Mouse (Mus musculus) cerebellum, postnatal 10 days (tissue): Measurements from ENCODE around the gene Steap4.
A peak's percentile ranks its signal among the peaks of the same experiment; 100 is the strongest.
"Not testable (repeated sequence)": the region's sequence is repeated elsewhere in the genome, so short reads cannot be mapped to it uniquely, and the experiment has no call there.

ENCODE experiments used
- DNase-seq, 2 experiments: peaks; one replicate each; pipeline ENCODE4 v3.0.0; 2021; ENCODE audit warnings: mixed read lengths in 2 of 2

Gene Steap4

DNA sequence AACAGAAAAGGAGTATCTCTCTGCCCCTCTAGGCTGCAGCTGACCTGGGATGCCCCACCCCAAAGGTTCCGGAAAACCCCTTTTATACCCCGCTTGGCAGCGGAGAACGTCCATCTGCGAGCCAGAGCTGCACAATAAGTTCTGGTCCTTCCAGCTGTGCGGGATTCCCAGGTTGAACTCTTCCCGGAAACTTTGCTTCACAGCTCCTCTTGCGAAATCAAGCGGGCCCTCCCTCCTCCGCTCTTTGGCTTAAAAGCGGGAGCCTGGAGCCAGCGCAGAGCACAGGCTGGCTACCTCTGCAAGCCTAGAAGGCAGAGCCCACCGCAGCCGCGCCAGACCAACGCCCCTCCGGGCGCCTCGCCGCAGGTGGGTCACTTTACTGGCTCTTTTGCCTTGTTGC, at the start of gene Steap4:
Gene Steap4, plus strand, starts transcription at position 282 of the 400 bp plus-strand sequence.
- peak; percentile 22 to 33 for DNase-seq

DNA sequence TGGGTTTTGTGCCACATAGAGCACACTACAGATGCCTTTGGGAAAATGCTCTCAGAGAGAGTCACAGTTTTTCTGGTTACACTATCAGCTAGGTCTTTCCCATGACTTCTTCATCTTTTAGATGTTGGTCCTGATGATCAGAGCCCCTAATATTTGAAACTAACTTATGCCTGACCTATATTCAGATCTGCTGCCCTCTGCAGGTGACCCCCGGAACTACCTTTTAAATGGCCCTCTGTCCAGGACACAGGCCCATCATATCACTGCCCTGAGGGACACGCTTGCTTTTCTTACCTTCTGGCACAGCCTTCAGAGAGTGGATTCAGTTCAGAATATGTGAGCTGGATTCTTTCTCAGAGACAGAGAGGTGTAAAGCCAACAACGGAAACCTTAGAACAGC, 48.3 kb upstream of the Steap4 start:
- peak; percentile 13 for DNase-seq

DNA sequence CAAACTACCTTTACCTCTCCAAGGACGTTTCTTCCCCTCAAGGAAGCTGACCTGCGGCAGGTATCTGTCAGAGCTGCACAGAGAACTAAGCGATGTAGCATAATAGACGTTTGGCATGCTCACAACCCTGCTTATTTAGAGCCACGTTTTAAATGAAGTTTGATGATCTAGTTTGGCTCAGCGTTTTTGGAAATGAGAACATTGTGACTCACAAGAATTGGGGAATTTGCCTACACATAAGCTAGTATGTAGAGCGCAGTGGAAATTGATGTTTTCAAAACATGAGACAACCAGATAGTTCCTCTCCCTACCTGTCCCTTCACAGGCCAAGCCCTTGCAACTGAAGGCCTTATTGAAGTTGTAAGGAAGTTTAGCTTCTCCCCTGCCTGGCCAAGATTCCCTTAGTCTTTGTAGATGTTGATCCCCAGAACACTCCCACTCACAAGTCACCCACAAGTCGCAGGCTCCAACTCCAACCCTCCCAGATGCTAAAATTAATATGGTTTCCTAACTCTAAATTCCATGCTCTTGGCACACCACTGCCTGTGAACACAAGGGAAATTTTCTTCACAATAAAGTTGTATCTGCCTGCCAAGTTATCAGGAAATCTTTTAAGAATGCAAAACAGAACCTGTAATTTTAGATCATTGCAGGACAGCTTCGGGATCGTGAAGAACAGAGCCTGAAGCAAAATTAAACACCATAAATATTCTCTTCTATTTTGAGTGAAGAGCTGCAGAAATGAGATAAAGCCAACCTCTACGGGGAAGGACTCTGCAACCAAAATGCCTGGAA, 42.6 kb upstream of the Steap4 start:
- no peak for DNase-seq

DNA sequence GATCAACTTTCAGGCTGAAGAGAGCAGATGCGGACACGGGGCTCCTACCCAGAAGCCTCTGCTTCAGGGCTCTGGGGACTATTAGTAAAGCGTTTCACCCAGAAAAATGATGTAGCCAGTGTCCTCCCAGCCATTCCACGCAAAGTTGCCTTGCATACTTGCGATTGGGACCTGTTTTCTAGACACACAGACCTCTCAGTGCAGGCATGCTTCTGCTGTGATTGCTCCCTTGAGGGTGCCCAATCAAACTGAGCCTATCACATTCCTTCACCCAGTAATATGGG, 42.0 kb upstream of the Steap4 start:
- no peak for DNase-seq

DNA sequence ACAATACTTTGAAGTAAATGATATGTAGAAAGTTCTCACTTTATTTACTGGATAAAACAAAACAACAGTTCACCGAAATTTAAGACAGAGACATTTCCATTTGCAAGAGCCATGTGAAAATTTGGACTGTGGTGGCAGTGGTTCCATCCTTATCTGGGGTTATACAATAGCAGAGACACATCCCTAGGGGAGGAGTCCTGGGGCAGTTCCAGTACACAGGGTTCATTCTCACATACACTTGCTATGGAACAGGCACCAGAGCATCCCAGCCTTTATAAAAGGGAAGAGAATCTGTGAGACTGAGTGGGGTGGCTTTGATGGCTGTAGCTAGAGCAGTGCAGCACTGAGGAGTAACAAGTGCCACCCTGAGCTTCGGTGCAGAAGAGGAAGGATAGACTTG, 40.6 kb upstream of the Steap4 start:
- DNase-seq: no peak

DNA sequence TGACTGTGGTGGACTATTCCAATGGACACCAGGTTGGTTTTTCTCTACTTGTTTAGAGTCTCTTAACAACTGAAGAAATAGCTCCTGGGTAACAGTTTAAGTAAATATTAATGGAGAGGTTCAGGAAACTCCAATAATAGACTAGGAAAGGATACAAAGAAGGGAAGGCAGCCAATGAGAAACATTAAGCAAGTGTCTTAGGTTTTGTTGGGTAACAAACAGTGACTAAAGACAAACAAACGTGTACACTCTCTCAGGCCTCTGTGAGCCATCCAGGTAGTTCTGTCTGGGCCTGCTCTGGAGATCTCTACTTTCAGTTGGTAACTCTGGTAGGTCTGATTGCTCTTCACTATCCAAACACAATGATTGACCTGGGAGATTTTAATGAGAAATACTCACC, 37.5 kb upstream of the Steap4 start:
- no peak for DNase-seq

DNA sequence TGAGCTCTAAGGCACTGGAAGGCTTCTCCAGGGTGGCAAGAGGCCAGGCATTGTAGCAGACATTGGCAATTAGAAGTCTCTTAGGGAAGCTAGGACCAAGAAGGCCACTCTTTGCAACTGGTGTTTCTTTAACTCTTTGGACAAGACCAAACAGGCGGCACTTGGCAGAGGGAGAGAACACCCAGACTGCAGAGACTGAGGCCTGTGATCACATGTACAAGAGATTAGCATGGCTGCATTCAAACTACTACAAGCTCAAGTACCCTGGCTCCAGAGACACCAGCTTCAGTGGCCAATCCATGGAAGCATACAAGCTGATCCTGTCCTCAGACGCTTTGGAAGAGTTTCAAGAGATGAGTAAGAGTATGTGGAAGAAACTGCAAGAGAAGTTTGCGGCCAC, 36.6 kb upstream of the Steap4 start:
- DNase-seq: no peak

DNA sequence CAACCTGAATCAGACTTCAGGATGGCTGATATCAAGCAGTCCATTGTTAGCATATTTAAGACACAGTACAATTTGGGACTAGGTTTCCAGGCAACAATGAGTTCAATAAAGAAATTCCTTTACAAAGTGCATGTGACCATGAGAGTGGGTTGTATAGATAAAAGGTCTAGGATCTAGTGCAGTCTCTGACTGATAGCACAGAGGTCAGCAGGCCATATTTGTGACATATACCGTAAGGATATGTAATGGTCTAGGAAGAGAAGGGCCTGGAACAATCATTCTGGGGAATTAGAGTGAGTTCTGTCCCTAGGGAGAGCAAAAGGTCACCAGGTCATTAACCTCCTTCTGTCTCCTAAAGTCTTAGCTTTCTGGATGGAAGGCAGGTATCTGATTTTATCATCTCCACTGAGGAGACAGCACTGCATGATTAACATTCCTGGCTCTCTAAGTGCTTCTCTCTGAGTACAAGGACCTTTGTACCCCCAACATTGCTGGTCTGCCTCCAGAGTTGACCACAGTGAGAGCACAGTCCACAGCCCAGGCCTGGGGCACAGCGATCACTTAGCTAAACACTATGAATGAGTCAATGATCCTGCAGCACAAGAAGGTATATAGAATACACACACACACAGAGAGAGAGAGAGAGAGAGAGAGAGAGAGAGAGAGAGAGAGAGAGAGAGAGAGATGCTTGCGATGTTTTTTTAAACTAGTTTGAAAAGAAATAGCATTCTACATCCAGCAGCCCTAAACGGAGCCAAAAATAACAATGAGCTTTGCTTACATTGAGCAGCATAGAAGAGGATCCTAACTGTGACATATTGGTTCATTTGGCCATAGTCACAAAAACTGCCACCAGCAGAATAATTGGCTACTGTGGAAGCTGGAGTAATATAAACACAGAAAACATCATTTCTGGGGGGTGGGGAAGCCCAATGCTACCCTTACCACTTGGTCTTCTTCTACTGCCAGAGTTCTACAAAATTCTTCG, 27.7 kb upstream of the Steap4 start:
- no peak for DNase-seq

DNA sequence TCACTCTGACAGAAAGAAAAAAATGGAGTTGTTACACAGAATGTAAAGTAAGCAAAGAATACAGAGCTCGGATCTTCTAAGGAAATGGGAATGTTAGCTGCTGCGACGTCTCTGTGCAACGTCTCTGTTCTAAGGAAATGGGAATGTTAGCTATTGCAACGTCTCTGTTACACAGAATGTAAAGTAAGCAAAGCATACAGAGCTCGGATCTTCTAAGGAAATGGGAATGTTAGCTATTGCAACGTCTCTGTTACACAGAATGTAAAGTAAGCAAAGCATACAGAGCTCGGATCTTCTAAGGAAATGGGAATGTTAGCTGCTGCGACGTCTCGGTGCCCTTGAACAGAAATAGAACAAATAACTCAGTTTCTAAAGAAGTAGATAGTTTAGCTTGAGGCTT, 26.8 kb upstream of the Steap4 start:
- DNase-seq: not testable (repeated sequence)

DNA sequence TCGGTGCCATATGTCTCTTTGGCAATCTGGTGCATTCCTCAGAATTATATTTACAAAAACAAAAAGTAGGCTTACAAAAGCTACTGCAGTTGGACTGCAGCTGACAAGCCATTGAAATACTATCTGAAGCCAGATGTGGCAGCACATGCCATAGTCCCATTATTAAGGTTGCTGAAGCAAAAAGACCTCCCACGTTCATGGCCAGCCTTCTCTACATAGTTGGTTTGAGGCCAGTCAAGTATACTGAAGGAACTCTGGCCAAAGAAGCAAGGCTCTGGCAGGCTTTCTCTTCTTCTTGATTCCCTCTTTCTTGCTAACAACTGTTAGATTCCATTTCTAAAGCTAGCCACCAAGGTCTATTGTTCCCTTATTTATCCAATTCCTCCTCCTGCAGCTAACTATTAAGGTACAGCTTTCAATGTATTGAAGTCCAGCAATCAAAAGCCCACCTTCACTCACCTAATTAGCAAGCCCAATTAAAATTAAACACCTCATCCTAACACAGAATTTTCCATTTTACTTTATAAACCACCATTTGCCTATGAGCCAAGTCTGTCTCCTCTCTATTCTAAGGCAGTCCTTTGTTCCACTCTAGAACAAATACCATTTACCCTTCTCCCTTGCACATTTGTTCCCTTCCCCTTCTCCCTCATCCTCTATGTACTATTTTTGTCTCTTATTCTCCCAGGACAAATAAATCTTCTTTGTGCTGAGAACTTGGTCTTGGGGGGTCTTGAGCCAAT, 26.2 kb upstream of the Steap4 start:
- DNase-seq: no peak

DNA sequence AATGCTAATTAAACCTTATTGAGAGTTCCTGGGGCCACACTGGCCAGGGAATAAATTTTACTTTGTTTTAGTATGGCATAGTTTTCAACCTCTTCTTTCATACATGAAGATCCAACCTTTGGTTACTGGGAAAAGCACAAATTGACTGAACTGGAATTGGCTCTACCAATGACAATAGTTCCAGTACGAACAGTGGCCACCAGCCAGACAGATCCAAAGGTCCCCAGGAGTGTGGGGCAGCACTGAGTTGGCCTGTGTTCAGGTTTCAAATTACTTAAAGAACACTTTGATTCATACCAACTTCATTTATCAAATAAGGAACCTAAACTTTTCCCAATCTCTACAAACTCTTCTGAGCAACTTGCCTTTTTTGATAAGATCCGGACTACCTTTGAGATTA, 5.4 kb upstream of the Steap4 start:
- DNase-seq: no peak

DNA sequence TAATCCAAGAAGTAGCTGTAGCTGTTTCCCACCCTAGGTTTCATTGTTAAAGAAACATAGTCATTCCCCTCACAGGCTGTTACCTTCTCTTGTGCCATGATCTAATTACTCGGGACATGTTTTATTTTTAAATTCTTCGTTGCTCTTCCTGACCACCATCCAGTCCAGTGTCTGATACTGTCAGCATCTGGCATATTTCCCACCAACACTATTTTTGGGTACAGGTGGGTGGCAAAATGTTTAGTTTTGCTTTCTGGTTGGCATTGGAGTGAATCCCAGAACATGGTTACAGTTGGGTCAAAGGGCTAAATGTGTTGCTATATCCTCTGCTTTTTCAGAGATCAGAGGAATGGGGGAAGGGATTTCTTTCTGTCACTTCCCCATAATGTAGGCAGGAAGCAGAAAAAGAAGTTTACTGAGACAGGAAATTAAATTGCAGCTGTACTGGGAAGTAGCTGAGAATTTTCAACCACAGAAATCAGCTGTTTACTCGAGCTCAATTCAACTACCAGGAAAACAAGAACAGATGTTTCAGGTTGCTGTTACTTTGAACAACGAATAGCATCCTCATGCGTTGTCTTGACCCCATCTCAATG, 4.8 kb upstream of the Steap4 start:
- DNase-seq: no peak

DNA sequence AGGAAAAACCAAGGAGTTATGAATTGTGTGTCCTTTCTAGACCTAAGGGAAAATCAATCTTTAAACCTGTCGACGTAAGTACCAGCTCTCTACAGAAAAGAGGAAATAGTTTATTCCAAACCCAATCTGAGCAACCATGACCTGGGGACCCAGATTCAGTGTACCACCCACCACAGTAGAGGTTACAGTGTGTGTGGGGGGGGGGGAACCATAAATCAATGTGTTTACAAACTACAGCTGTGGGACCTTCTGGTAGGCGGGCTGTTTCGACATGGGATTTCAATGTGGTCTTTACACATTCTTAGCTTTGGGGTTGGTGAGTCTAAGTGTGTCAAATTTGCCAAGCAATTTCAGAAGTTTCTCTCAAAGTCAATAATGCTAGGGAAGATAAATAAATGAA, 2.2 kb upstream of the Steap4 start:
- no peak for DNase-seq

DNA sequence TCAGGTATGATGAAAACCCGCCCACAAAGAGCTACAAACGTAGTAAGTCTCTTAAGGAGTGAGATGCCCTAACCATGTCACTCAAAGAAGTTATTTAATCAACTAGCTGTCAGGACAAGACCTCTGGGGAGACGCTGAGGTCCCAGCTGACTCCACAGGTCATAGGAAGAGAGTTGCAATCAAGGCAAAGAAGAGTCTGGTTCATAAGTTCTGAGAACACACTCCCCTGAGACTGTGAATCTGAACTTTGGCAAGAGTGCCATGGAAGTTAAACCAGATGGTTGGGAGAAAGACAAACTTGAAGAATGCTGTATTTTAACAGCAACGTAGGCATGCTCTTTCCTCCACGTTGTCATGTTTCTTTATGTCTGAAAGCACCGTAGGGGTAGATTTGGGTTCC, 971 bp upstream of the Steap4 start:
- DNase-seq: no peak

DNA sequence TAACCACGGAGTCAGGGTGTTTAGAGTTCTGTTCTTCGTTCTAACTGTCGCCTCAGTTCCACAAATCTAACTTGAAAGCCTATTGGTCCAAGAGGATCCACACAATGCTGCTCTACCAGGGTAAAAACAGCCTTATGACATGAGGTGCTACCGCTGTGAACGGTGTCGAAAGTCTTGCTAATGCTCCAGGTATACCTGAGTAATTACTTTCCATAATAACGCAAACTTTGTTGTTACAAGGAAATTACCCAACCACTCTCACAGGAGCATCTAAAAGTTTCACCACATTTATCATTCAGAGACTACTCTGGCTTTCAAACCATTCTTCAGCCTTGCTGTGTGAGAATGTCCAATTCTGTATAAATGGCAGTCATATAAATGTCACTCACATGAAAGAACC, 856 bp downstream of the Steap4 start:
- DNase-seq: no peak

DNA sequence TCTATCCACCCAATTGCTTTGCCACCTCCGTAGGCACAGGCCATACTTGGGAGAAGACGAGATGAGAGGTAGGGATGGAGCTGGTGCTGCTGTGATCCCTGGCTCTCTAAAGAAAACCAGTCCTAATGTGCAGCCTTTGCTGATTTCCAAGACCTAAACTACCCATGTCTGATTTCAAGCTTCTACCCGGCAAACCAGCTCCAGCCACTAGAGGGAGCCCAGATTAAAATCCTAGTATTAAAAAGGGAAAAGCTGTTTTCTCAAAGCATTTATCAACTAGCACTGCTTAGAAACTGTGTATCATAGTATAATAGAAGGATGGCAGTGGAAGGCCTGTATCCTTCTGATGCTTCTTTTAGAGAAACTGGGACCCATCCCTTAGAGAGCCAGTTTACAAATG, 5.0 kb downstream of the Steap4 start:
- DNase-seq: peak; percentile 73 to 77

DNA sequence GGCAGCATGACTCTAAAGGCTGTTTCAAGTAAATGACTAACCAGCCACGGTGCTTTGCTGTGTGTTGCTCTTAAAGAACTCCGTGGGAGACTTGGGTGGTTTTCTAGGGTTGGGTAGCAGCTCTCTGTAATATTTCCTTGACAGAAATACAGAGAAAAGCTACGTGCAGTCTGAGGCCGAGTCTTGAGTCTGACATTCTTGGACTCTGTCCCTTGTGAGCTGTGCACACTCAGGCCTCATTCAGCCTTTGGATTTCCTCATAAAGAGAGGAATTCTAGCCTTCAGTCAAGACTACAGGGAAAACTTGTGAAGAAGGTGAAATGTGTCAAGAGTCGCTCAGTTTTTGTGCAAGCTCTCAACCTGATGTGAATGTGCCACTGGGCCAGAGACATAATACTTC, 7.9 kb downstream of the Steap4 start:
- no peak for DNase-seq

DNA sequence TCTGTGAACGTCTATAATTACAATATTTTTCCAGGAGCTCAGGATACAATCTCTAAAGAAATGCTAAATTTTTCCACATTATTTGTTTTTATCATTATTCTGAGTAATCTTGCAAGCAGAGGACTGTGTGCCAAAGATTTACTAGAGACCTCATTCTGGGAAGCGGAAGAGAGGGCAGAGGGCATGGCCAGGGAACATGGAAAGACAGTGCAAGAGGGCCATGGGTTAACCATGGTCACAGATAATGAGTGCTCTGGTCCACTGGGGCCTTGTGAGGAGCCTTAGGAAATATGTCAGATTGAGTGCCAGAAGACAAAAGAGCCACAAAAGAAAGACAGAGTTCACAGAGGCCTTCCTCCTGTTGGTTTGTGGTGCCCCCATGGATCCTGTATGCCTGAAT, 12.0 kb downstream of the Steap4 start:
- DNase-seq: no peak

DNA sequence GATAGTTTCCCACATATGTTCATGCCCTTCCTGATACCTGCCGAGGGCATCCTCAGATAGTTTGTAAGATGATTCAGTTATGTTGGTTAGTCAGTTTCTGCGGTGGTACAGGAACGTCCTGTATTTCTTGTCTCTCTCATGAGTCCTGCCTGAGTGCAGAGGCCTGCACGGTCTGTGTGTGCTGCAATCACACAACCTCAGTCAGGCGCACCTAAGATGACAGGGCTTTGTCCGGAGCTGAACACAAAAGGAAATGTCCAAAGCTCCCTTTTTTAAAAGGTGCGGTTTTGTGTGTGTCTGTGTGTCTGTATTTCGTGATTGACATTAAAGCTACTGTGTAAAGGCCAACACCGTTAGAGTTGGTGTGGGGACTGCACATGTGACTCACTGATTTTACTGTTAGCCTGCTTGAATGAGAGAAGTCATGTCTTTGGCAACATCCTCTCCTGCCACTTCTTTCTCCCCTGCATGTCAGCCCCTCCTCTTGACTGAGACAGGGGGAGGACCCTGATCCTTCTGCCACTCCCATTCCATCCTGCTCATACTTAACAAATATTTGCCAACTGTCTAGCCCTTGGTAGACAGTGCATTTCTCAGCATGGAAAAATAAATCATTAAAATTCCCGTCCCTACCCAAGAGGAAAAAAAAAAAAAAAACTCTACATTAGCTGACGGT, 14.4 kb downstream of the Steap4 start:
- DNase-seq: no peak

DNA sequence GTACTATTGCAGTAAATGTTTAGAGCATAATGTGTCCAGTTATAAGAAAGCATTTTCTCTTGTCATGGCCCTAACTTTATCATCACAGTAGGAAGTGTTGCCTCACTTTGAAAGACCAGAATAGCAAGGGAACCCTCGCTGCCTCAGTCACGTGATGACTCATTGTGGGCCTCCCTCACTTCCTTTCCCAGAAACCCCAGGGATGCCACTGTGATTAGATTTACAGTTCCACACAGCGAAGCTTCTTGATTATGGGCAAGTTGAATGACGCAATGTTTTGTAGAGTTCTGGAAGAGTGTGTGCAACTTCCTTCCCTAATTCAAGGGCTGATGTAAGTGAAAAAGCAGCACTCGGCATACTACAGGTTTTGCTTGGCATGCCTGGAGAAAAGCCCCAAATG, 20.3 kb downstream of the Steap4 start:
- DNase-seq: no peak

DNA sequence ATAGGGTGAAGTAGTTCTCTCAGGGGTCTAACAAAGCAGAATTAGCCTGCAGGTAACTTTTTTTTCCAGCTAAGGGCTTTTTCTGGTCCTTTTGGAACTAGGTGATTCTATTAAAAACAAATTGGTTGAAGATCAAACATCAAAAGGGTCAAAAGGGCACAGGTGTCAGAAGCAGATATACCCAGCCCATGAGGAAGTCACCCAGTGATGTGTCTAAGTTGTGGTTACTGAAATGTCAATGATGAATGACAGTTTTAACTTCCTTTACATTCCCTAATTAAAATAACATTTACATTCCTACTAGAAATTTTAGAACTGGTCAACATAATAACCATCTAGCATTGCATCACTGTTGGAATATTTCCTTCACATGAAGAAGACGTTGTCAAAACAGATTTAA, 27.7 kb downstream of the Steap4 start:
- no peak for DNase-seq

DNA sequence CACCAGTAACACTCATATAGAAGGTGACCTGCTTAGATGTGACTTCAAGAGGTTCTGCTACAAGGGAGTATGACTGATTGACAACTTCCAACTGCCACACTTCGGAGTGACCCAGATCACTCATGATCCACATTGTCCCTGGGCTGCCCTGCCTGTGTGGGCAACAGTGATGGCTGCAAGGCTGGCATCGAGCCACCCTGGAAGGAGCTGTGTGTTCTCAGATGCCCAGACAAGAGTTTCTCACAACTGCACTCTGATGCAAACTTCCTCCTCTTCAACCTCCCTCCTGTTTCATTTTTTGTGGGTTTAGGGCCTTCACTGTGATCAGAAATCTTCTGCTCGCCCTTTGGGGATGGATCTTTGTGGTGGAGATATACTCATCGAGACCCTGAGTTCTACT, 28.2 kb downstream of the Steap4 start:
- DNase-seq: peak; percentile 10 to 29

DNA sequence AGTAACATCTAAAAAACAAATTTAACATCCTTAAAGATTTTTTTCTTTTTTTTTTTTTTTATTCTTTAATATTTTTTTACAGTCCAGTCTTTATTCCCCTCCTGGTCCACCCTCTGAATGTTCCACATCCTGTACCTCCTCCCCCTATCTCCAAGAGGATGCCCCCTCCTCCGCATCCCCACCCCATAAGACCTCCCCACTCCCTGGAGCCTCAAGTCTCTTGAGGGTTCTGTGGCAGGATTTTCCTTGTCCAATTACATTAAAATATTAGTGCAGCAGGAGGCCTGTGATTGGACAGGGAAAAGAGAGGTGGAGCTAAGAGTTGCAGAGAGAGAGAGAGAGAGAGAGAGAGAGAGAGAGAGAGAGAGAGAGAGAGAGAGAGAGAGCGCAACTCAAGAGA, 31.4 kb downstream of the Steap4 start:
- DNase-seq: not testable (repeated sequence)
